Mouse (Mus musculus): ENCODE measurements around the gene Fa2h.
"Not testable (repeated sequence)": the region's sequence is repeated elsewhere in the genome, so short reads cannot be mapped to it uniquely, and the experiment has no call there.

The Fa2h gene

DNA sequence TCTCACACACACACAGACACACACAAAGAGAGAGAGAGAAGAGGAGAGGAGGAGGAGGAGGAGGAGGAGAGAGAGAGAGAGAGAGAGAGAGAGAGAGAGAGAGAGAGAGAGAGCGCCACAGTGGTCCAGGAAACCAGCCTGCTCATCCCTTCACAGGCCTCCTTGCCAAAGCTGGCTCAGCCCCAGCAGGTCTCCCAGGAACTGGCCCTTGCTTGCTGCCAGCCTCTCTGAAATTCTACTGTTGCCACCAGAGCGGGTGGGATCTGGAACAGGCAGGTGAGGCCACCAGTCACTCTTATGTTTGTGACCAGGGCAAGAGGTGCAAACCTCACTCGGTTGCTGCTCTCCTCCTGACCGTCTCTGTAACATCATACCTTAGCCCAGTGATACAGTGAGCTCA, 36.2 kb downstream of the Fa2h start:
- no peak for DNase-seq

DNA sequence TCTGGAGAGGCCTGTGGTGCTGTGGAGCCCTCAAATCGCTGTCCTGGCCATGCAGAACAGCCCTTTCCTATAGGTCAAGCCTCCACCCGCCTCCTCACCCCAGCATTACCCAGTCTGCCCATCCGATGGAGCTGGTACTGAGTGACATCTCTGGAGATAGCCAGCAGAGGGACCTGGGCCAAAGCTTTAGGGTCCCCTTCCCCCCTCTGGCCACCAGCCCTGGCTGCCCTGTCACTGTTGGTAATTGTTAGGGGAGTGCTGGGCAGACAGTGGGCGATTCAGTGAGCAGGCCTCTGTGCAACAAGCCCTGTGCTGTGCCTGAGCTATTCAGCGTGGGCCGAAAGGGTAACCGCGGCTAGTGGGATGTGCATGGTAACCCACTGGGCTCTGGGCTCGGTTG, 40.1 kb downstream of the Fa2h start:
- no peak for DNase-seq

DNA sequence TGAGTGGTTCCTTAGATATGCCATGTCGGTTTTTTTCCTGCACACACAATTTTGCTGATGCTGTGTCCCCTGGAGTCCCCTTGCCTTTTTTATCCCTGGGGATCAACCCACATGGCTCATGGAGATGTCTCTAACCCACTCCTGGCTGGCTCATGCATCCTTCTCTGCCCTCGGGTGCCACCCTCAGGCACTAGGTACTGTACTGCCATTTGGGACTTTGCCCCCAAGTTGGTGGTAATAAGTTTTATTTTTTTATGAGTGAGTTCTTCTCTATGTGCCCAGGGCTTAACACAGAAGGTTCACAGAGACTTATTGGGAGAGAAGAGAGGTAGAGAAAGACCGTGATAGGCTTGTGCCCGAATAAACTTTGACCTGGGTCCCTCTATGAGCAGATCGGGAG, 41.3 kb downstream of the Fa2h start:
- DNase-seq: no peak

DNA sequence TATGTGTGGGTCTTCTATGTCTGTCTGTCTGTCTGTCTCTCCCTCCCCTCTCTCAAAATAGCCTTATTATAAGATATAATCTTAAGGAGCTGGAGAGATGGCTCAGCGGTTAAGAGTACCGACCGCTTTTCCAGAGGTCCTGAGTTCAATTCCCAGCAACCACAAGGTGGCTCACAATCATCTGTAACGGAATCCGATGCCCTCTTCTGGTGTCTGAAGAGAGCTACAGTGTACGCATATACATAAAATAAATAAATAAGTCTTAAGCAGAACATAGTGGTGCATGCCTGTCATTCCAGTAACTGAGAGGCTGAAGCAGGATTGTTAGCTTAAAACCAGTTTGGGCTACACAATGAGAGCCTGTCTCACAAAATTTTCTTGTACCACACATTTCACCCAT, 43.0 kb downstream of the Fa2h start:
- DNase-seq: no peak

DNA sequence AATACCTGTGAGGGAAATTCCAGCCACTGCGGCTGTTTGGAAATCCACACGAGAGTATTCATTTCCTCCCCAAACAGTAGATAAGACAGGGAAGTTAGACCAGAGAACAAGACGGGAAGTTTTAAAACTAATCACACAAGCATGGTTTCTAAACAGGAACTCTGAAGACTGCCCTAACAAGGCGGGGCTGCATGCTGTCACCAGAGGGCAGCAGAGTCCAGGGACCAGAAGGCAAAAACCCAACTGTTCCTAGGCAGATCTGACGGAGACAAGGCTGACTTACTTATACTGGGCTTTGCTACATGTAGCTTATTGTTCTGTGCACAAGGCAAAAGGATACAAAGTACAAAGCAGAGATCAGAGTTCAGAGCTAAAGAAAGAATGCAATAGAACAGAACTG, 50.4 kb downstream of the Fa2h start:
- peak; percentile 89 for DNase-seq

DNA sequence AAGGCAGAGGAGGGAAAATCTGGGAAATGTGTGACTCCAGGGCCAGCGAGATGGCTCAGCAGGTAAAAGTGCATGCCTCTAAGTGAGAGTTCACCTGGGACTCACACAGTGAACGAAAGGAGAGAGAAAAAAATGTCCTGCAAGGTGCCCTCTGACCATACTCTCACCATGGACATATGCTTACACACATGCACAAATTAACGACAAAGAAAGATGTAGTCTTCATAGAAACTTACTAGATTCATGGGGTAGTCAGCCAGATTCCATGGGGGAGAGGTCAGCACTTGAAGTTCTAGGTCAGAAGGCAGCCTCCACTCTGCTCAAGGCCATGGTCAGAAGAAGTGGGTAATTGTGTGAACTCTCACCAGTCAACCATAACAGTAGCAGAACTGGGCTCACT, 53.4 kb downstream of the Fa2h start:
- DNase-seq: no peak

DNA sequence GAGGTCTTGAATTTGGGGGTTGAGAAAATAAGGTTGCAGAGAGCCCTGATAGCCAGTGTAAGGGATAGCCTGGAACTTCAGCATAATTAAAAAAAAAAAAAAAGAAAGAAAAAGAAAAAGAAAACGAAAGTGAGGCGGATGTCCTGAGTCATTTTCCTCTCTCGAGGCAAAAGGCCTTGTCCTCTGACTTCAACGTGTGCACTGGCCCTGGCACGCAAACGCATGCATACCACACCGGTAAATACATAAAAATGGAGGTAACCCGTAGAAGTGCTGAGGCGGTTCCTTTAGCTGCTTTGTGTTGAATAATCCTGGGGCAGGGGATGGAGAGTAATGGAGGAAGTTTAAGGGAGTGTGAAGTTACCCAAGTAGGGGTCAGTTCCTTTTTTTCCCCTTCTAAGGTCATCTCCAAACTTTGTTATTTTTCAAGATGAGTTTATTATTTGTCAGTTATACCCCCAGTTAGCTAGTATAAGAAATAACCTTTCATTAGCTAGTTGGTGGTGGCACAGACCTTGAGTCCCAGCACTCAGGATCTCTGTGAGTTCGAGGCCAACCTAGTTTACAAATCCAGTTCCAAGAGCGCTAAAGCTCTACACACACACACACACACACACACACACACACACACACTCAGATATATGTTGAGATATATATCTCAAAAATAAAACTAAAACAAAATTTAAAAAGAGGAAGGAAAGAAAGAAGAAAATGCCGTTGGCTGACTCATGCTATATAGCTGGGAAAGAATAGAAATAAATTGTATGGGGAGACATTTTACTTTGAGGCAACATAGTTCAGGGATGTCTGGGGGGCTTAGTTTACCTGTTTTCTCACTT, 55.0 kb downstream of the Fa2h start:
- DNase-seq: no peak

DNA sequence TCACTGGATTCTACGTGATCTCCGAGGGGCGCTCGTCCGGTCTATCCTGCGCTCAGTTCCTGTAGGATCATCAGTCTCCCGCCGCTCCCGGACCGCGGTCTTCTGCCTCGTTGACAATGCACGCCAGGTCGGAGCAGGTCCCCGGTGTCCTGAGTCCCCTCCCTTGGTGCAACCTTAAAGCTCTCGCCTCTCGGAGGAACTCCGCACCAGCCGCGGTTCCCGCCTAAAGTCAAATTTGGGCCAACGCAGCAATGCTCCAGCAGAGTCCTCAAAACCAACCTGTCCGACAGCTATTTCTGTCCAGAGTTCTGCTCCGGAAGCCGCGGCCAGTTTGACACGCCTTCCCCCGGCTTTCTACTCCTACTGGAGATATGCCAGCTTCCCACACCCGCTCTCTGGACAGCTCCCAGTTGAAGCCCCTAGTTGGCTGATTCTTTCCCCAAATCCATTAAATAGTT, 55.7 kb downstream of the Fa2h start, which contains the start of gene Mlkl:
TSS of gene Mlkl (minus strand) at position 288 of the 458 bp plus-strand sequence.
- DNase-seq: peak; percentile 56

DNA sequence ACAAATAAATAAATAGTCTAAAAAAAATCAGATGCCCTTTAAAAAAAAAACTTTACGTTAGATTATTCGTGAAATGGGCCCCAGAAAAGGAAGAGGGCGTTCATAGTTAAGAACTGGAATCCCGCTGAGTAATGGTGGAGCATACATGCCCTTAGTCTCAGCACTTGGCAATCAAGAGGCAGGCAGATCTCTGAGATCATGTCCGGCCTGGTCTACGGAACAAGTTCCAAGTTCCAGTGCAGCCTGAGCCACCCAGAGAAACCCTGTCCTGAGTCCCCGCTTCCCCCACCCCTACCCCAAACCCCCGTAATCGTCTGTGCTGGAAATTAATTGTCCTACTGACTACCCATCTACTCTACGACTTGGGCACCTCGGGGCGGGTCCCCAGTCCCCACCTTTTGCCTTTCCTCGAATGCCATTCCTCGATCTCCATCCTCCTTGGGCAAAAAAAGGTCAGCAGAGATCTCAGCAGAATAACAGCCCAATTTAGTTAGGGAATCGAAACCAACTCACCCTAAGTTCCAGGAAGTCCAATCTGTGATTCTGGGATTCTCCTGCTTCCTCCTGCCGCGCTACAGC, 56.2 kb downstream of the Fa2h start:
- DNase-seq: peak; percentile 3

DNA sequence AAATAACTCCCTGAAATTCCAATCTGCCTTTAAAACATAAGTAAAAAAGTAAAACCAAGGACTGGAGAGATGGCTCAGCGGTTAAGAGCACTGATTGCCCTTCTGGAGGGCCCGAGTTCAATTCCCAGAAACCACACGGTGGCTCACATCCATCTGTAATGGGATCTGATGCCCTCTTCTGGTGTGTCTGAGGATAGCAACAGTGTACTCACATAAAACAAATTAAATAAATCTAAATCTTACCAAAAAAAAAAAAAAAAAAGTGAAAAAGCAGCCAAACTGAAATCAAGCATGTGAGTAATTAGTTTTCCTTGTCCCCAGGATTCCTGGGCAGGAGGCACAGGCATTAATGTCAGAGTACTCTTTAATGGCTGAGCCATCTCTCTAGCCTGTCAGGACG, 56.9 kb downstream of the Fa2h start:
- DNase-seq: no peak

DNA sequence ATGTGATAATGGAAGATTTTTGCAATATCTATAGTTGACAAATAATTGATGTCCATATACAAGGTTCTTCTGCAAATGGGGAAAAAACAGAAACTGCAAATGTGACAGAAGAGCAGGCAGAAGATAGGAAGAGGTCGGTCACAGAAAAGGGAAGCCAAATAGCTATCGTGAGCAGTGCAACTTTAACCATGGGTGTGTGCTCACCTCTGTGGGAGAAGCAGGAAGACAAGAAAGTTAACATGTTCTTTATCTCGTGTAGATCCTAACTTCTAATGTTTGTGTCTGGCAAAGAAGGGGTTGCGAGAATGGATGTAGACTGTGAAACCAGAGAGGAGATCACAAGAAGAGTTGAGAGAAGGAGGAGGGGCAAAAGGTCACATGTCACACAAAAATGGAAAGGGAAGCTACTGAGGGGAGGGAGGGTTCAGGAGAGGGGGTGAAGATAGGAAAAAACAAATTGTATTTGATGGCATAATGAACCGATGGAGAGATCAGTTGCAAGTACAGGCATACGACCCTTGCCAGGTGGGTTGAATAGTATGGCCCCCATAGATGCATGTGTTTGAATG, 68.3 kb downstream of the Fa2h start:
- no peak for DNase-seq

DNA sequence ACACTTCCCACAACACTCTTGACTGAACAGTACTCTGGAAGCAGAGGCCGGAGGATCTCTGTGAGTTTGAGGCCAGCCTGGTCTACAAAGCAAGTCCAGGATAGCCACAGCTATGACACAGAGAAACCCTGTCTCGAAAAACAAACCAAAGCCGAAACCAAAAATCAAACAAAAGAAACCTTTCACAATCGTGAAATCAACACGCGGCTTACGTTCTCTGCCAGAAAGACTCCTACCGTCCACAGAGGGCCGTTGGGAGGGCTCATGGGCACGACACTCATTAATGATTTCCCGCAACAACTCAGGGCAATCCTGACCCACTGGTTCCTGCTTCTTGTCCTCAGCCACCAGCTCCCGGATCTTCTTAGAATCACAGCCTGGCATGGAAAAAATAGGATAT, 78.9 kb downstream of the Fa2h start:
- no peak for DNase-seq

DNA sequence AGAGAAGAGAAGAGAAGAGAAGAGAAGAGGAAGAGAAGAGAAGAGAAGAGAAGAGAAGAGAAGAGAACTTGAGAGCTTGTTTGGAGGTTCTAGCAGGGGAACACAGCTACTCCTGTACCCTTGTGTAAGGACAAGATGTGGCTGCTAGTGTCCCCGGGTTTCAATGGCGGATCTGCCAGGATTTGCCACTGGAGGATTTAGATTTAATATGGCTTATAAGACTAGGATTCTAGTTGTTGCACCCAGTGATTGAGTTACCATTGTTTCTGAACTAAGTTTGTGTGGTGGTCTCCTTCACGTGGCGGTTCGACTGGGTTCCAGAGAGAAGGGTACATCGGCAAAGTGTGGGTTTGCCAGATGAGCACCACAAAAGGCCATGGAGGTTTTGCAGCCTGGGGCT, 79.7 kb downstream of the Fa2h start:
- not testable (repeated sequence) for DNase-seq

DNA sequence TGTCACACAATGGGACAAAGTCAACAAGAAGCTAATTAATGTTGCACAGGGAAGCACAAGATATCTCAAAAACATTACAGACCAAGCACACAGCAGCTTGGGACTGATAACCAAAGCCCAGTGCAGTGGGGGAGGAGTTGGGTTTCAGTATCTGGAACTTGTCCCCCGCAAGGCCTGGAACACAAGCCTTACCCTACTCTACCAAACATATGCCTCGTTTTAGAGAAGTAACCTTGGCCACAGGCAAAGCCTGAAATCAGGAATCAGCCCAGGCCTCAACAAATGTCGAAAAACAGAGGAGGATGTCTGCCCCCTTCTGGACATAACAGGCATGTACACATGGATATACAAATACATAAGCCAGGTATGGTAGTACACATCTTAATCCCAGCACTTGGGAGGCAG, 80.9 kb downstream of the Fa2h start:
- DNase-seq: no peak

DNA sequence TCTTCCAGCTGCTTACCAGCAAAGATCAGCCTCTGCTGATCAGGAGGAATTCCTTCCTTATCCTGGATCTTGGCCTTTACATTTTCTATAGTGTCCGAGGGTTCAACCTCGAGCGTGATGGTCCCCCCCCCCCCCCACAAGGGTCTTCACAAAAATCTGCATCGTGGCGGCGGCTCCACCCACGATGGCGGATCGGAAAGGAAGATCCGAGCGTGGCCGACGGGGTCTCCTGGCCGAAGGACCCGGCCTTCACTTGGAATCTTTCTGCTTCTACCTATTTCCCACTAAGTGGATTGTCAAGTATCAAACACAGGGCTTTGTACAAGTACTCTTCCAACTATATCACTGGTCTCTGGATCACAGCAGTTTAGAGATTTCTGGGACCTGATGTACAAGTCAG, 83.6 kb downstream of the Fa2h start:
- DNase-seq: not testable (repeated sequence)

DNA sequence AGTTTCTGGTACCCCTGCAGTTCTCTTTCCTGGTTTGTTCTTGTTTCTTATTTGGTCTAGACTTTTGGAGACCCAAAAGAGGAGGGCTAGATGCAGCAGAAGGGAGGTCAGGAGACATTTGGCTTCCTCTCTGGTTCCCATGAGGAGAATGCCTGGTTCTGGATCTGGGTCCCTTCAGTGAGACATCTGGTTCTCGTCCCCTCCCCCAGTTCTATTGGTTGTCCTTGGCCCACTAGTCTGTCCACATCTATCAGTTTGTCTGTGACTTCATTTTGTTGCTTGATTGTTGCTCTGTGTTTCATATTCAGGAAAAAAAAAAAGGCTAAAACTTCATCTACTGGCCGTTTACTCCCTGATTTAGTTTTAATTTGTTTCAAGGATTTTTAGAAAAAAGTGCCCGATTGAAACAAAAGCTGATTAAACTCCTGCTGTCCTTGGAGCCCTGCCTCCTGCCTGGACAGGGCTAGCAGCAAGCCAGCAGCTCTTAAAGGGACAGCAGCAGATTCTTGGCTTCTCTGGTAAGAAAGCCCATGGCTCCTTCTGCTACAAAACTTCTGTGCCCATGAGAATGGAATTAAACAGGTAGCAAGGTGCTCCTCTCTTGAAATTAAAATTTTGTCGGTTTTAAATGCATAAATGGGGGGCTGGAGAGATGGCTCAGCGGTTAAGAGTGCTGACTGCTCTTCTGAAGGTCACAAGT, 88.4 kb downstream of the Fa2h start:
- DNase-seq: no peak

DNA sequence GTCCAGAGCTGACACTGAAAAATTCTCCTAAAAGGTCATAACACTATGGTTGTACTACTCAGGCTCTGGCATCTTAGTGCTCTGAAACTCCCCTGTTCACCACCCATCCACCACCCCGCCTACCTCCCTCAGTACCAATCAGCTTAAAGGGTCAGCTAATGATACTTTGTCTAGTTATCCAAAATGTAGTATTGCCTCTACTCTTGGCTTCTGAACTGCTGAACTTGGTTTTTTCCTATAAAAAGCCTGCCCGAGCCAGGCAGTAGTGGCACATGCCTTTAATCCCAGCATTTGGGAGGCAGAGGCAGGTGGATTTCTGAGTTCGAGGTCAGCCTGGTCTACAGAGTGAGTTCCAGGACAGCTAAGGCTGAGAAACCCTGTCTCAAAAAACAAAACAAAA, 89.3 kb downstream of the Fa2h start:
- DNase-seq: no peak

DNA sequence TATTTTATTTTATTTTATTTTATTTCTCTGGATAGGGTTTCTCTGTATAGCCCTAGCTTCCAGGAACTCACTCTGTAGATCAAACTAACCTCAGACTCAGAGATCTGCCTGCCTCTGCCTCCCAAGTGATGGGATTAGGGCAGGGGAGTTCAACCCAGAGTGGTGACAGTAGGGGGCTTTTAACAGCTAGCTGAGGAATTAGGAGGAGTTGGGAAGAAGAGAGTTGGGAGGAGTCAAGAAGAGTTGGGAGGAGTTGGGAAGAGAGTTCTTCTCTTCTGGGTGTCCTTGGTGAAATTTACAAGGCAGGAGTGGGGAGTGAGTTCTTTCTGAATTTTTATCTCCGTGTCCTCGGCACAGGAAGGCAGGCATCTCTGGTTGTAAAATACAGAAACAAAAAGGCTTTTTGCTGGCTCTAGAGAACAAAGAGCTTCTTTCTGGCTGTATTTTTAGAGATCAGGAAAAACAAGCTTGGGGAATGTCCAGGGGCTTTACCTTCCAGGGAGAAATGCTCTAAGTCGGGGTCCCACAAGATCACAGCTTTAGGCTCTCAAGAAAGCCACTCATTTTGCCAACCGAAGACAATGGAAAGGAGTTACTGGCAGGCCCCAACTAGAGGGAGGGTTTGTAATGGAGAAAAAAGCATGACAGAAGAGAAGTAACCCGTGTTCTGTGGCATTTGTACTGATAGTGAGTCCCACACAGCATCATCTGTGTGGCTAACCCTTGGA, 90.4 kb downstream of the Fa2h start:
- DNase-seq: not testable (repeated sequence)

DNA sequence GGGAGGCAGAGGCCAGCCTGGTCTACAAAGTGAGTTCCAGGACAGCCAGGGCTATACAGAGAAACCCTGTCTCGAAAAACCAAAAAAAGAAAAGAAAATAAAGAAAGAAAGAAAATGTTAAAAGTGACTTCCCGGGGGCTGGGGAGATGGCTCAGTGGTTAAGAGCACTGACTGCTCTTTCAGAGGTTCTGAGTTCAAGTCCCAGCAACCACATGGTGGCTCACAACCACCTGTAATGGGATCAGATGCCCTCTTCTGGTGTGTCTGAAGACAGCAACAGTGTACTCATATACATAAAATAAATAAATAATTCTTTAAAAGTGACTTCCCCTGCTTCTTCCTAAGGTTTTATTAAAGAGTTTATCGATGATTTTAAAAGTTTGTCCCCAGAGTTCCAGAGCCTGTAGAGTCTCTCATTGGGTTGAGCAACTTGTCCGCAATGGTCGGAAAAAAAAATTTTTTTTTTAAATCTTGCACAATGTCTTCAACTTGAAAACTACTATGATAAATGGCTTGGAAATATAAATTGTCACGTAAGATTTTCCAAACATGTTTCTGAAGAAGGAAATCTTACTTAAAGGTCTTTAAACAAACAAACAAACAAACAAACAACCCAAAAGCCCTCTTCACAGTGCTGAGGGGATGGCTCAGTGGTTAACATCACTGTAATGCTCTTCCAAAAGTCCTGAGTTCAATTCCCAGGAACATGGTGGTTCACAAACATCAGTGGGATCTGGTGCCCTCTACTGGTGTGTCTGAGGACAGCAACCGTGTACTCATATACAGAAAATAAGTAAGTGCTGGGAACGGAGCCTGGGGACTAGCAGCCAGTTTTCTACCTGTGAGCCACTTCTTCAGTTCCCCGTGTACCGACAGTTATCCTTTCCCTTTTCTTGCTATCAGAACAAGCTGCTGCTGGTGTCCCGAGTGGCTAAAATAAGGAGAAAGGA, 92.8 kb downstream of the Fa2h start:
- DNase-seq: peak; percentile 3

DNA sequence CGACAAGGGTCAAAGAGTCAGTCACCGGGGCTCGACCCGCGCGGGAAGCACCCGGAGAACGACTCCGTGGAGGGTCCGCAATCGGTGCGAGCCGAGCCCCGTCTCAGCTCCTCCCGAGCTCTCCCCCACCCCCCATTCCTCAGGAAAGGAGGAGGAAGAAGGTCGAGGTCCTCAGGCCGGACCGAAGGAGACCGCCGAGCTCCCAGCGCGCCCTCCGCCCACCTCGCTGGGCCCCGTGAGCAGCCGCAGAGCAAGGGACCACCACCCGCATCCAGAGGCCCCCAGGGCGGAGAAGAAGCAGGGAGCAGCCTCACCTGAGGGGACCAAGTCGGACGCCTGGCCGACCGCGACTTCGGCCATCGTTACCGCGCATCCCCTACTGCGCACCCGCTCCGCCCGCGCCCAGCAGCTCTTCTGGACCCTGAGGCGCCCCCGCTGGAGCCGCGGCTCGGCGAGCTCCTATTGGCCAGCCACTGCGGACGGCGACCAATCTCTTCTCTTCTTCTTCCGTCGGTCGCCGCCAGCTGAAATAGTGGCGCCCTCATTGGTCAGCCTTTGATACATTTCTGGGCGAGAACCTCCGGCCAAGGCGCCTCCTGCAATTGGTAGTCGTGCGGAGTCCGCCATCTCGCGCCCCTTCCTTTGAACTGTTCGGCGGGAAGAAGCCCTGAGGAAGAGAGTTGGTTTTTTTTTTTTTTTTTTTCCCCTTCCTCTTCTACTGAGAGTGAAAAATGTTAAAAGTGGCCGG, 93.6 kb downstream of the Fa2h start, which contains the start of gene Rfwd3:
TSS of gene Rfwd3 (minus strand) at position 402 of the 748 bp plus-strand sequence.
- DNase-seq: peak; percentile 95

DNA sequence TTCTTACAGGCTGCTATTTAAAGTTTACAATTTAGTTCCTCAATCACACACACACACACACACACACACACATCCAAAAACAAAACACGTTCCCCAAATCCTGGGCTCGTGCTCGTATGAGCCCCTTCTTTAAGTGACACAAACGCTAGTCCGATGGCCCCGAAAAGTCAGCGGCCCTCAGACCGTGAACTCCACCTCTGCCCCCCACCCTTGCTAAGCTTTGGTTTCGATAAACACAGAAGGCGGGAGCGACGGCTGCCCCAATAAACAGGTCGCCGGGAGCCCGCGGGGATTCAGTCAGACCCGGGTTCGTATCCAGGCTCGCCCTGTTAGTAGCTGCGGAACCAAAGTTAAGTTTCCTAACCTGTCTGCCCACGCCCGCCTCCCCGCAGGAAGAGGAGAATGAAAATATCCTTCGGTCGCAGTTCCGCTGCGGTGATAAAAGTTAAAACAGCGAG, 94.2 kb downstream of the Fa2h start:
- peak; percentile 60 for DNase-seq

All from lung, postnatal 14 days (tissue).